24 mouse cellular contexts compared by ENCODE assay signal in the genomic region with DNA sequence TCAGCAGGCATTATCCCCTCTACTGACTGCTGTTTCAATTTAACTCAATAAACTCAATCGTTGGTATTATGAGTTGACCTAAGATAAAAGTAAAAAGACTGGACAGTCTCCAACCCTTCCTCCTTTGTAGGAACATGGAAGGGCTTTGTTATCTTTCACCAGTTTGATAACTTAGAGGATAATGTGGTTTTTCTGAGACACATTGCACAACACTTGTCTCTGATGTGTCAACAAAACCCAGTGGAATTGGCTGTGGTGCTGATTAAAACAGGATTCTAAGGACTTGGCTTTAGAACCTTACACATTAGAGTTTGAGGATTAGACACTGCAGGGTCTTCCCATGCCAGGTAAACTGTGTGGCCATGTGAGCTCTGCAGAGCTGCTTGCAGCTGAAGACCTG.
"Had no signal": no experiment of that assay in that cellular context is flagged by ENCODE, and none has a peak within 500 bp of the region (broad histone marks: within the 10 kb centered on the region; RNA-seq: fewer than 3 reads in every experiment).

No protein-coding gene starts in this region.

- H3K4me1 ChIP-seq: kidney, embryonic 15.5 days; limb, embryonic 15.5 days; liver, embryonic 13.5 days; liver, embryonic 15.5 days had no signal

- H3K9ac ChIP-seq: heart, embryonic 12.5 days; hindbrain, embryonic 12.5 days; hindbrain, embryonic 15.5 days; kidney, embryonic 15.5 days; limb, embryonic 13.5 days; limb, embryonic 15.5 days; liver, embryonic 13.5 days; liver, embryonic 15.5 days had no signal

- H3K4me3 ChIP-seq: heart, embryonic 10.5 days; heart, embryonic 12.5 days; hindbrain, embryonic 10.5 days; hindbrain, embryonic 12.5 days; hindbrain, embryonic 15.5 days; kidney, embryonic 15.5 days; limb, embryonic 13.5 days; limb, embryonic 15.5 days; liver, embryonic 13.5 days; liver, embryonic 15.5 days had no signal

- DNase-seq: gastrocnemius, postnatal 14 days; gastrocnemius, postnatal 36 days; heart, postnatal 10 days; heart, postnatal 4 days; kidney, adult 2 months; kidney, adult 9 months; kidney, postnatal 14 days; kidney, postnatal 36 days; layer of hippocampus, adult 9-11 months; layer of hippocampus, postnatal 36 days; left cerebral cortex, postnatal 4 days; liver, embryonic 13.5 days had no signal

- H3K4me2 ChIP-seq: heart, embryonic 12.5 days; hindbrain, embryonic 12.5 days; hindbrain, embryonic 15.5 days; kidney, embryonic 15.5 days; limb, embryonic 13.5 days; limb, embryonic 15.5 days; liver, embryonic 13.5 days; liver, embryonic 15.5 days had no signal

- H3K27me3 ChIP-seq: heart, embryonic 12.5 days; hindbrain, embryonic 12.5 days; hindbrain, embryonic 15.5 days; kidney, embryonic 15.5 days; limb, embryonic 15.5 days; liver, embryonic 13.5 days; liver, embryonic 15.5 days had no signal

- ATAC-seq: hindbrain, postnatal 0 days; intestine, postnatal 0 days had no signal

- H3K9me3 ChIP-seq: heart, embryonic 10.5 days; heart, embryonic 12.5 days; hindbrain, embryonic 10.5 days; hindbrain, embryonic 12.5 days; hindbrain, embryonic 15.5 days; kidney, embryonic 15.5 days; limb, embryonic 13.5 days; limb, embryonic 15.5 days; liver, embryonic 13.5 days; liver, embryonic 15.5 days had no signal

- H3K36me3 ChIP-seq: heart, embryonic 10.5 days; heart, embryonic 12.5 days; hindbrain, embryonic 10.5 days; hindbrain, embryonic 12.5 days; hindbrain, embryonic 15.5 days; kidney, embryonic 15.5 days; limb, embryonic 13.5 days; limb, embryonic 15.5 days; liver, embryonic 13.5 days; liver, embryonic 15.5 days had no signal

- H3K27ac ChIP-seq: heart, embryonic 10.5 days; hindbrain, embryonic 10.5 days; hindbrain, embryonic 12.5 days; hindbrain, embryonic 15.5 days; hindbrain, postnatal 0 days; kidney, embryonic 15.5 days; kidney, postnatal 0 days; limb, embryonic 13.5 days; limb, embryonic 15.5 days; liver, embryonic 13.5 days; liver, embryonic 15.5 days had no signal
